Mouse (Mus musculus) liver, embryonic 13.5 days (tissue): ENCODE data around the gene Rybp. TPM values are rescaled to one million over a fixed set of nuclear protein-coding genes. Genes with fewer than 3 reads are reported as not detected.

ENCODE experiments used
- ATAC-seq: fragments of 200-750 bp; cut with Nextera tagmentation; 2 replicates; pipeline ENCODE4 v1.8.0; 2017; ENCODE audit warnings: low read depth, mild to moderate bottlenecking, moderate number of reproducible peaks, moderate library complexity
- DNase-seq: peaks from one replicate; pipeline ENCODE4 v3.0.0; 2022
- H3K27ac ChIP-seq: fragments of 300-500 bp; sonication (generic); 2 replicates; pipeline ENCODE4 v1.5.1; 2015; ENCODE audit warnings: moderate library complexity, mild to moderate bottlenecking, inconsistent platforms
- H3K27me3 ChIP-seq: fragments of 300-500 bp; sonication (generic); 2 replicates; pipeline ENCODE4 v1.6.1; 2015; ENCODE audit warnings: mild to moderate bottlenecking, inconsistent platforms
- H3K36me3 ChIP-seq: fragments of 300-500 bp; sonication (generic); 2 replicates; pipeline ENCODE4 v1.6.1; 2015; ENCODE audit warnings: mild to moderate bottlenecking, inconsistent platforms
- H3K4me1 ChIP-seq: fragments of 300-500 bp; sonication (generic); replicated peaks from 2 replicates; pipeline ENCODE4 v1.6.1; 2015; ENCODE audit warnings: inconsistent platforms
- H3K4me2 ChIP-seq: fragments of 300-500 bp; sonication (generic); 2 replicates; pipeline ENCODE4 v1.6.1; 2015; ENCODE audit warnings: inconsistent platforms, mild to moderate bottlenecking, moderate library complexity
- H3K4me3 ChIP-seq: fragments of 300-500 bp; sonication (generic); replicated peaks from 2 replicates; pipeline ENCODE4 v1.5.1; 2015; ENCODE audit warnings: mild to moderate bottlenecking, inconsistent platforms
- H3K9ac ChIP-seq: fragments of 300-500 bp; sonication (generic); 2 replicates; pipeline ENCODE4 v1.6.1; 2015; ENCODE audit warnings: mild to moderate bottlenecking, inconsistent platforms
- H3K9me3 ChIP-seq: fragments of 300-500 bp; sonication (generic); replicated peaks from 2 replicates; pipeline ENCODE4 v1.6.1; 2016; ENCODE audit warnings: inconsistent platforms
- WGBS: fragments of 180-500 bp; shearing (Covaris S2); methylation state at CpG from one replicate; pipeline ENCODE4 v1.1.7; 2015; ENCODE audit not compliant: insufficient replicate concordance; 5-methylcytosine and 5-hydroxymethylcytosine counted together
- polyA plus RNA-seq: library from polyadenylated mRNA; unstranded; fragments of >200 nt; fragmentation: Nextera tagmentation; extraction: Ambion mirVana; gene quantifications from 2 replicates; pipeline ENCODE4 v1.2.1, GENCODE M21; 2015

The Rybp gene
- polyA plus RNA-seq, 1 experiment from 2014 or later: 4.9 TPM

GRCm38 (mm10) chr6:100255411-100255810 is 31.9 kb downstream of the Rybp start:
- Histone ChIP-seq H3K36me3 (no peaks in the 10 kb centered on the region), H3K4me1 (peaks cover 17% of the 10 kb centered on the region), H3K27ac (no peak overlapping the region), H3K27me3 (no peaks in the 10 kb centered on the region), H3K9ac (no peak overlapping the region), H3K4me2 (no peak overlapping the region), H3K4me3 (no peak overlapping the region), H3K9me3 (no peaks in the 10 kb centered on the region)
- WGBS: 58% methylated on average over 1 of the region's 1 CpGs
- ATAC-seq (no peak), DNase-seq (no peak)

DNA sequence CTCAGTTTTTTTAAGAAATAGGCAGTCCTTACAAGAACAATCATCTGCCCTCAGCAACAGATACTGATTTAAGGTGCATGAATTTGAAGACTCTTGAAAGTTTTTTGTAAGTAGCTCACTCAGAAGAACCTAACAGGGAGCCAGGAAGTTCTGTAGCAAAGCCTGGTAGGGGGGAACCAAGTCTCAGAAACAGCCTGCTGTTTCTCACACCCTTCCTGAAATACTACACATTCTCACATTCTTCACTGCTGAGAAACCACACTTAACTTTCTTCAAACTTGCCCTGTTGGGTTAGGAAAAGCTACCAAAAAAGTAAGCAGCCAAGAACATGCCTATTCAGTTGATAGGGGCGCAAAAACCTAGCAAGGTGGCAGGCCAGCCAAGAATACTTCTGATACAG is 32.6 kb downstream of the Rybp start:
- 80% methylated on average over 1 of the region's 1 CpGs for WGBS
- no peak overlapping the region for H3K4me2 ChIP-seq

GRCm38 (mm10) chr6:100244474-100244873 is 42.8 kb downstream of the Rybp start:
- no peak overlapping the region for H3K4me3 ChIP-seq
- 74% methylated on average over 3 of the region's 3 CpGs for WGBS
- DNase-seq: no peak
- H3K9ac ChIP-seq: no peak overlapping the region
- H3K4me2 ChIP-seq: no peak overlapping the region
- H3K27ac ChIP-seq: no peak overlapping the region
- no peaks in the 10 kb centered on the region for H3K36me3 ChIP-seq
- H3K9me3 ChIP-seq: no peaks in the 10 kb centered on the region
- H3K4me1 ChIP-seq: peaks cover 23% of the 10 kb centered on the region
- no peak for ATAC-seq
- H3K27me3 ChIP-seq: no peaks in the 10 kb centered on the region

More for the DNA sequence above, 32.6 kb downstream of the Rybp start:
- no peak overlapping the region for H3K27ac ChIP-seq
- H3K9ac ChIP-seq: no peak overlapping the region
- no peaks in the 10 kb centered on the region for H3K36me3 ChIP-seq
- no peak overlapping the region for H3K4me3 ChIP-seq
- DNase-seq: no peak
- H3K9me3 ChIP-seq: no peaks in the 10 kb centered on the region
- ATAC-seq: no peak
- H3K4me1 ChIP-seq: peaks cover 16% of the 10 kb centered on the region
- no peaks in the 10 kb centered on the region for H3K27me3 ChIP-seq

DNA sequence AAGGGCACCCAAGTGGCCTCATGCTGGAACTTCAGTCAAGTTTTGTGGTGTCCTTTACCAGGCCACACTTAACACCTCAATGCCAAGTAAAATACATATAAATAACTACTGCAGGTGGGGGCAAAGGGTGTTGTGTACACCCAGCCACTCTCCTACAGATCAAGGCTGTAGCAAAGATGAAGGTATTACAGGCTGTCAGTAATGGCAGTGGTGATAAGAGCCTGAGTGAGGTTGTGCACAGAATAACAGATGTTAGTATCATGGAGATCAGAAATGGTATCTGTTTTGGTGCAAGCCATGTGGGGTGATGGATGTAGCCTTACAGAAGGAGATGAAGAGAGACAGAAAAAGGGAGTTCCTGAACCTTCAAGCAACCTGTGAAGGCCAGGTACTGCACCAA is 52.2 kb downstream of the Rybp start:
- ATAC-seq (peak; percentile 76), DNase-seq (no peak)
- H3K27me3 ChIP-seq: no peaks in the 10 kb centered on the region
- 0 out of 2 replicates have a peak overlapping the region, but pooled peaks have one; percentile 1 for H3K9ac ChIP-seq
- H3K9me3 ChIP-seq: no peaks in the 10 kb centered on the region
- H3K27ac ChIP-seq: no peak overlapping the region
- H3K36me3 ChIP-seq: 0 out of 2 replicates have a peak, but pooled peaks cover 2% of the 10 kb centered on the region
- H3K4me3 ChIP-seq: no peak overlapping the region
- no peak overlapping the region for H3K4me2 ChIP-seq
- H3K4me1 ChIP-seq: peaks cover 55% of the 10 kb centered on the region

- no peak for ATAC-seq
These were observed 53.8 kb downstream of the Rybp start for GRCm38 (mm10) chr6:100233522-100233921.

DNA sequence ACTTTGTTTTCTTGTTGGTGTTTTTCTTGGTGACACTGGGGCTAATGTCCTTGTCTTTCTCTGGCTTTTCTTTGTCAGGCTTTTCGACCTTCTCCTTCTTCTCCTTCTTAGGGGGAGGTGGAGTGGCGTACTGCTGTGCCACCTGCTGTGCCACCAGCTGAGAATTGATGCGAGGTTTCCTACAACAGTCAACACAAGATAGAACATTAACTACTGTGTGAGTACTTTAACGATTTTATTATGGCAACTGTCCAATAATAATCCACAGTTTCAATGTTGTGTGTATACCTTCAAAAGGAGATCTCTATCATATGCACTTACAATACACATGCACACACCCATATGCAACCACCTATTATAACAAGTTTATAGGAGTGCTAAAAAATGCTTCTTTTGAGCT is 54.2 kb downstream of the Rybp start:
- H3K27ac ChIP-seq: no peak overlapping the region
- H3K4me3 ChIP-seq: no peak overlapping the region
- peaks cover 42% of the 10 kb centered on the region for H3K4me1 ChIP-seq
- DNase-seq (no peak), ATAC-seq (no peak)
- 54% methylated on average over 4 of the region's 4 CpGs for WGBS
- no peak overlapping the region for H3K9ac ChIP-seq
- H3K36me3 ChIP-seq: 0 out of 2 replicates have a peak, but pooled peaks cover 2% of the 10 kb centered on the region
- no peaks in the 10 kb centered on the region for H3K27me3 ChIP-seq
- no peak overlapping the region for H3K4me2 ChIP-seq
- no peaks in the 10 kb centered on the region for H3K9me3 ChIP-seq

More at GRCm38 (mm10) chr6:100233522-100233921, 53.8 kb downstream of the Rybp start:
- no peak overlapping the region for H3K4me3 ChIP-seq
- 79% methylated on average over 3 of the region's 3 CpGs for WGBS
- DNase-seq: no peak
- H3K27me3 ChIP-seq: no peaks in the 10 kb centered on the region
- no peaks in the 10 kb centered on the region for H3K9me3 ChIP-seq
- no peak overlapping the region for H3K4me2 ChIP-seq
- no peak overlapping the region for H3K9ac ChIP-seq
- H3K27ac ChIP-seq: no peak overlapping the region
- peaks cover 46% of the 10 kb centered on the region for H3K4me1 ChIP-seq
- H3K36me3 ChIP-seq: 0 out of 2 replicates have a peak, but pooled peaks cover 2% of the 10 kb centered on the region

GRCm38 (mm10) chr6:100226204-100226603 is 61.1 kb downstream of the Rybp start:
- no peak for ATAC-seq
- Histone ChIP-seq H3K27ac (no peak overlapping the region), H3K4me1 (no peaks in the 10 kb centered on the region), H3K4me3 (no peak overlapping the region), H3K36me3 (0 out of 2 replicates have a peak, but pooled peaks cover 2% of the 10 kb centered on the region), H3K9ac (no peak overlapping the region), H3K9me3 (no peaks in the 10 kb centered on the region), H3K27me3 (no peaks in the 10 kb centered on the region), H3K4me2 (no peak overlapping the region)
- whole genome bisulfite sequencing: 56% methylated on average over 2 of the region's 2 CpGs
- DNase-seq: no peak

DNA sequence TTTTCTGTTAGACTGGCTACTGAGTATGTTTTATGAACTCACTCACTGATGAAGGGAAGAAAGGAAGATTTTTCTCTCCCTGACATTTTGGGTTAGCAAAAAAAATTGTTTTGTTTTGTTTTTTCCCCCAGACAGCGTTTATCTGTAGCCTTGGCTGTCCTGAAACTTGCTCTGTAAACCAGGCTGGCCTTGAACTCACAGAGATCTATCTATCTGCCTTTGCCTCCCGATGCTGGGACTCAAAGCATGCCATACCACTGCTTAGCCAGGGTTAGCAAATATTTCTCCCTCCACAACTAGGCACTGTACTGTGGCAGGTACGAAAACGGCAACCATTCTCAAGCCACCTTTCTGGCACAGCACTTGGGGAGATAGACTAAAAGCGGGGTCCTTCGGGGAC is 63.4 kb downstream of the Rybp start:
- 80% methylated on average over 6 of the region's 6 CpGs for WGBS
- ATAC-seq: no peak
- H3K9me3 ChIP-seq: no peaks in the 10 kb centered on the region
- no peaks in the 10 kb centered on the region for H3K4me1 ChIP-seq
- H3K9ac ChIP-seq: no peak overlapping the region
- no peak for DNase-seq
- no peak overlapping the region for H3K4me2 ChIP-seq
- no peak overlapping the region for H3K27ac ChIP-seq
- no peak overlapping the region for H3K4me3 ChIP-seq
- H3K36me3 ChIP-seq: 0 out of 2 replicates have a peak, but pooled peaks cover 2% of the 10 kb centered on the region
- H3K27me3 ChIP-seq: no peaks in the 10 kb centered on the region

- Histone ChIP-seq H3K4me2 (no peak overlapping the region), H3K36me3 (0 out of 2 replicates have a peak, but pooled peaks cover 2% of the 10 kb centered on the region), H3K9ac (no peak overlapping the region), H3K9me3 (no peaks in the 10 kb centered on the region), H3K27ac (no peak overlapping the region), H3K4me1 (no peaks in the 10 kb centered on the region), H3K4me3 (no peak overlapping the region), H3K27me3 (no peaks in the 10 kb centered on the region)
- WGBS: 79% methylated on average over 10 of the region's 10 CpGs
- DNase-seq (no peak), ATAC-seq (no peak)
These were observed 63.9 kb downstream of the Rybp start for GRCm38 (mm10) chr6:100223435-100223834.

- 75% methylated on average over 5 of the region's 5 CpGs for WGBS
- Histone ChIP-seq H3K4me2 (no peak overlapping the region), H3K9me3 (no peaks in the 10 kb centered on the region), H3K4me3 (no peak overlapping the region), H3K4me1 (no peaks in the 10 kb centered on the region), H3K27me3 (no peaks in the 10 kb centered on the region), H3K27ac (no peak overlapping the region), H3K36me3 (0 out of 2 replicates have a peak, but pooled peaks cover 1% of the 10 kb centered on the region), H3K9ac (no peak overlapping the region)
- ATAC-seq: no peak
- DNase-seq: no peak
These were observed 64.4 kb downstream of the Rybp start for GRCm38 (mm10) chr6:100222927-100223326.

DNA sequence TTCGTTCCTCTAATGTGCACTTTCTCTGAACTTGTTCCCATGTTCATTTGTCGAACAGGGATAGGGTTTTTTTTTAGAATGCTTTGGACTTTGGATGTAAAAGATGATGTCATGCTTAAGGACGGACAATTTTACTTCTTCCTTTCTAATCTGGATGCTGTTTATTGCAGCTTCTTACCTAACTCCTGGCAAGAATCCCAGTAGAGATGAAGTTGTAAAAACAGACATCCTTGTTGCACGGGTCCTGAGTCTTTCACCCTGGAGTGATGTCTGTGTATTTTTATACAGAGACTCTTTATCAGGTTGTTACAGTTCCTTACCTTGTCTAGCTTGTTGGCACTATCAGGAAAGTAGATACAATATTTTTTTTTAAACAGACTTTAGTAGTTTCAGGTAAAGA is 65.5 kb downstream of the Rybp start:
- 62% methylated on average over 4 of the region's 4 CpGs for WGBS
- Histone ChIP-seq H3K9ac (no peak overlapping the region), H3K9me3 (no peaks in the 10 kb centered on the region), H3K27ac (no peak overlapping the region), H3K4me3 (no peak overlapping the region), H3K27me3 (no peaks in the 10 kb centered on the region), H3K36me3 (no peaks in the 10 kb centered on the region), H3K4me2 (no peak overlapping the region), H3K4me1 (no peaks in the 10 kb centered on the region)
- no peak for DNase-seq
- no peak for ATAC-seq

- no peak for DNase-seq
- Histone ChIP-seq H3K36me3 (no peaks in the 10 kb centered on the region), H3K9ac (no peak overlapping the region), H3K4me3 (no peak overlapping the region), H3K9me3 (no peaks in the 10 kb centered on the region), H3K27me3 (no peaks in the 10 kb centered on the region), H3K4me1 (peaks cover under 1% of the 10 kb centered on the region; the same call in 1 of the 2 replicates), H3K27ac (no peak overlapping the region), H3K4me2 (no peak overlapping the region)
- no peak for ATAC-seq
- WGBS: 72% methylated on average over 14 of the region's 14 CpGs
These were observed 66.2 kb downstream of the Rybp start for GRCm38 (mm10) chr6:100220917-100221560.
